ENCODE assay signal across 37 mouse cellular contexts in genomic region chr7:128019187-128019586, GRCm38 (mm10). TPM values are rescaled to one million over a fixed set of nuclear protein-coding genes. Genes with fewer than 3 reads are reported as not detected.
DNase-seq lines count a peak whose midpoint lies in the region; ATAC-seq and TF ChIP-seq lines count a peak whose summit lies in the region.
"Had no signal": no experiment of that assay in that cellular context is flagged by ENCODE, and none has a peak within 500 bp of the region (broad histone marks: within the 10 kb centered on the region; RNA-seq: fewer than 3 reads in every experiment).

No protein-coding gene starts in this region.

- H3K4me1 ChIP-seq in lung, postnatal 0 days (ENCODE audit: insufficient read depth, low read depth, low read length) = no peaks in the 10 kb centered on the region
- H3K4me1 ChIP-seq: forebrain, embryonic 12.5 days; hindbrain, embryonic 13.5 days; liver, embryonic 15.5 days; neural tube, embryonic 12.5 days had no signal

- peak; percentile 67 for DNase-seq in lung, postnatal 0 days (ENCODE audit: low spot score)
- no peak for DNase-seq in lung, postnatal 10 days
- DNase-seq in adipocyte (ENCODE audit: low spot score) = peak; percentile 26
- peak; percentile 47 for DNase-seq in yolk sac, embryonic 10.5 days (ENCODE audit: low spot score)
- DNase-seq in embryo, embryonic 10 days (ENCODE audit: low spot score) = no peak
- no peak for DNase-seq in right cerebral cortex, postnatal 14 days
- DNase-seq: adrenal gland, postnatal 25 days; cerebellum, adult 11-12 months; cerebellum, postnatal 10 days; forebrain, postnatal 0 days; heart, adult 18-20 months; heart, postnatal 36 days; kidney, adult 2 months; layer of hippocampus, postnatal 36 days; left cerebral cortex, postnatal 4 days; retina, postnatal 1 day; right cerebral cortex, postnatal 25 days; thymus, adult 18-20 months; thymus, postnatal 25 days had no signal

- WGBS in lung, postnatal 0 days = 45% methylated on average over 2 of the region's 2 CpGs

- H3K27me3 ChIP-seq in lung, postnatal 0 days (replicated peaks; ENCODE audit: insufficient read depth, low read length) = no peaks in the 10 kb centered on the region
- H3K27me3 ChIP-seq: forebrain, embryonic 12.5 days; hindbrain, embryonic 13.5 days; liver, embryonic 15.5 days; neural tube, embryonic 12.5 days; Patski had no signal

- no peaks in the 10 kb centered on the region for H3K36me3 ChIP-seq in lung, postnatal 0 days (ENCODE audit: insufficient read depth, low read length)
- H3K36me3 ChIP-seq: forebrain, embryonic 12.5 days; G1E; hindbrain, embryonic 13.5 days; liver, embryonic 15.5 days; neural tube, embryonic 12.5 days had no signal

- H3K9me3 ChIP-seq in lung, postnatal 0 days (ENCODE audit: low read length) = no peaks in the 10 kb centered on the region
- H3K9me3 ChIP-seq: forebrain, embryonic 12.5 days; G1E; hindbrain, embryonic 13.5 days; liver, embryonic 15.5 days; neural tube, embryonic 12.5 days had no signal

- TF ChIP-seq CTCF in lung, postnatal 0 days (IDR thresholded peaks at IDR 0.05) = no peak

- H3K4me3 ChIP-seq in lung, postnatal 0 days (ENCODE audit: low read depth, low read length) = no peak overlapping the region
- H3K4me3 ChIP-seq: erythroblast, embryonic 14.5 days; forebrain, embryonic 12.5 days; hindbrain, embryonic 13.5 days; liver, embryonic 15.5 days; myocyte; neural tube, embryonic 12.5 days had no signal

- H3K9ac ChIP-seq in lung, postnatal 0 days (replicated peaks; ENCODE audit: low read depth) = no peak overlapping the region
- H3K9ac ChIP-seq: forebrain, embryonic 12.5 days; forebrain, postnatal 0 days; hindbrain, embryonic 13.5 days; liver, embryonic 15.5 days; neural tube, embryonic 12.5 days had no signal

- peak; percentile 39; the same call in 1 of the 2 replicates for TF ChIP-seq EP300 in lung, postnatal 0 days (IDR thresholded peaks at IDR 0.05)

- peak; percentile 61 for ATAC-seq in lung, postnatal 0 days
- peak; percentile 83 for ATAC-seq in megakaryocyte, adult 5-6 weeks (ENCODE audit: poor library complexity, severe bottlenecking)
- ATAC-seq: forebrain, postnatal 0 days; midbrain, embryonic 16.5 days; Patski had no signal

- H3K4me2 ChIP-seq in lung, postnatal 0 days (replicated peaks; ENCODE audit: low read depth, low read length) = no peak overlapping the region
- H3K4me2 ChIP-seq: forebrain, embryonic 12.5 days; heart, embryonic 11.5 days; hindbrain, embryonic 13.5 days; liver, embryonic 15.5 days; midbrain, embryonic 11.5 days; neural tube, embryonic 12.5 days had no signal

- H3K27ac ChIP-seq in lung, postnatal 0 days (ENCODE audit: low read length) = no peak overlapping the region
- H3K27ac ChIP-seq: forebrain, embryonic 12.5 days; hindbrain, embryonic 13.5 days; kidney, postnatal 0 days; liver, embryonic 15.5 days; neural tube, embryonic 12.5 days had no signal

RNA-seq across cellular contexts. Expression of gene Trim72, which starts 15.4 kb away (rescaled TPM):
- polyA plus RNA-seq in lung, postnatal 0 days (2015; fragmentation: Nextera tagmentation; extraction: Ambion mirVana) = 0.14 and 0.19 TPM in 2 replicates
- total RNA-seq in megakaryocyte, adult 5-6 weeks (2015) = not detected in 2 replicates
- not detected in 2 replicates for total RNA-seq in megakaryocyte, adult 5-6 weeks (2017)
- total RNA-seq: common myeloid progenitor, adult 5-6 weeks had no signal
- polyA plus RNA-seq: forebrain, embryonic 12.5 days; forebrain, postnatal 0 days; midbrain, embryonic 16.5 days; neural tube, embryonic 12.5 days had no signal

RNA-seq across cellular contexts. Expression of gene Pycard, which starts 25.5 kb away (rescaled TPM):
- polyA plus RNA-seq in lung, postnatal 0 days (2015; fragmentation: Nextera tagmentation; extraction: Ambion mirVana) = 33.7 and 35.3 TPM in 2 replicates
- 251 and 323 TPM in 2 replicates for total RNA-seq in megakaryocyte, adult 5-6 weeks (2015)
- total RNA-seq in megakaryocyte, adult 5-6 weeks (2017) = 48.0 and 56.5 TPM in 2 replicates

RNA-seq across cellular contexts. Expression of gene Itgam, which starts 43.3 kb away (rescaled TPM):
- 2.2 and 2.3 TPM in 2 replicates for polyA plus RNA-seq in lung, postnatal 0 days (2015; fragmentation: Nextera tagmentation; extraction: Ambion mirVana)
- 209 and 227 TPM in 2 replicates for total RNA-seq in megakaryocyte, adult 5-6 weeks (2015)
- 286 and 332 TPM in 2 replicates for total RNA-seq in megakaryocyte, adult 5-6 weeks (2017)
- polyA plus RNA-seq: Patski had no signal

RNA-seq across cellular contexts. Expression of gene Gm49368, which starts 43.3 kb away (rescaled TPM):
- 0.32 TPM in 1 of 2 replicates, not detected in the other for polyA plus RNA-seq in lung, postnatal 0 days (2015; fragmentation: Nextera tagmentation; extraction: Ambion mirVana)
- 9.8 and 11.2 TPM in 2 replicates for total RNA-seq in megakaryocyte, adult 5-6 weeks (2015)
- total RNA-seq in megakaryocyte, adult 5-6 weeks (2017) = 0.81 and 2.3 TPM in 2 replicates
- total RNA-seq: adrenal gland, postnatal 25 days; common myeloid progenitor, adult 5-6 weeks; forebrain, postnatal 0 days; G1E; gastrocnemius, adult 8-10 months; heart, adult 18-20 months; heart, postnatal 36 days; layer of hippocampus, postnatal 36 days; left cerebral cortex, postnatal 4 days had no signal
- polyA plus RNA-seq: embryonic facial prominence, embryonic 14.5 days; erythroblast, embryonic 14.5 days; forebrain, embryonic 12.5 days; forebrain, postnatal 0 days; G1E; heart, embryonic 11.5 days; heart, embryonic 16.5 days; hindbrain, embryonic 13.5 days; kidney, adult 2 months; kidney, postnatal 0 days; lung, embryonic 16.5 days; midbrain, embryonic 11.5 days; midbrain, embryonic 16.5 days; myocyte; neural tube, embryonic 12.5 days; Patski had no signal

RNA-seq across cellular contexts. Expression of gene Fus, which starts 51.9 kb away (rescaled TPM):
- 139 and 147 TPM in 2 replicates for polyA plus RNA-seq in lung, postnatal 0 days (2015; fragmentation: Nextera tagmentation; extraction: Ambion mirVana)
- 106 and 143 TPM in 2 replicates for total RNA-seq in megakaryocyte, adult 5-6 weeks (2015)
- total RNA-seq in megakaryocyte, adult 5-6 weeks (2017) = 31.4 and 61.8 TPM in 2 replicates

Comparison
In these comparisons a context has a peak if more than half of its experiments do, and no peak if none do; other contexts are left out.
1. DNase-seq: peak in lung, postnatal 0 days (single experiment), adipocyte (single experiment) and yolk sac, embryonic 10.5 days (single experiment); none in lung, postnatal 10 days (single experiment), embryo, embryonic 10 days (single experiment) and right cerebral cortex, postnatal 14 days (single experiment).